Mouse (Mus musculus) erythroblast, embryonic 14.5 days (primary cell): Measurements from ENCODE around the gene Enho.

Source experiments
- GATA1 ChIP-seq: IDR thresholded peaks from 2 replicates; pipeline ENCODE4 v1.6.1; 2012; ENCODE audit warnings: low read length, inconsistent platforms, mixed read lengths
- TAL1 ChIP-seq: IDR thresholded peaks from 3 replicates; pipeline ENCODE4 v1.6.1; 2012; ENCODE audit warnings: low read length, inconsistent platforms, mixed read lengths

DNA sequence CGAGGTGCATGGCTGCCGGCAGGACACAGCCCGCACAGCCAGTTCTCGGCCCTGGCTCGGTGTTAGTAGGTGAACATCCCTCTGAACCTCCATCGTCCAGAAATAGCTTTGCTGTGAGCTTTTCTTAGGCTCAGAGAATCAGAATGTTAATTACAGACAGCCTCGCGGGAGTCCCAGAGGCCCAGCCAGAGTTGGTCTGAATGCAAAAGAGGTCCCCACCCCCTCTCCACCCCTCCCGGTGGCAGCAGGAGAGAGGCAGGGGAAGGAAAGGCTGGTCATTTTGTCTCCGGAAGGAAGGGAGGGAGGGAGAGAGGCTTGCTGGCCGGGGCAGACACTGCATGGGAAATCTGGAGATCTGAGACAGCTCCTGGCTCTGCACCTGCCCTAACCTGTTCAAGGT, 8.7 kb downstream of the Enho start:
- TF ChIP-seq GATA1 (no peak), TAL1 (no peak)
